Mouse (Mus musculus): Measurements from ENCODE around the gene Smg6. TPM values are rescaled to one million over a fixed set of nuclear protein-coding genes. Genes with fewer than 3 reads are reported as not detected.
"Not testable (repeated sequence)": the region's sequence is repeated elsewhere in the genome, so short reads cannot be mapped to it uniquely, and the experiment has no call there.

Gene Smg6
- polyA plus RNA-seq, 1 experiment from 2014 or later: 21.0 TPM

GRCm38 (mm10) chr11:75170136-75170751, 244.6 kb downstream of the Smg6 start:
- peak; percentile 88 for DNase-seq (ENCODE audit: low spot score)
- peaks cover 91% of the 10 kb centered on the region for H3K27me3 ChIP-seq (replicated peaks; ENCODE audit: low read depth, poor library complexity, severe bottlenecking)
- peaks cover 82% of the 10 kb centered on the region for H3K4me1 ChIP-seq
- WGBS: under 1% methylated on average over 38 of the region's 38 CpGs
- peak overlapping the region; percentile 59 for H3K4me3 ChIP-seq
- H3K9me3 ChIP-seq: no peaks in the 10 kb centered on the region
- H3K27ac ChIP-seq (replicated peaks): no peak overlapping the region
- no peaks in the 10 kb centered on the region; the same call in 1 of the 2 replicates for H3K36me3 ChIP-seq (replicated peaks)

DNA sequence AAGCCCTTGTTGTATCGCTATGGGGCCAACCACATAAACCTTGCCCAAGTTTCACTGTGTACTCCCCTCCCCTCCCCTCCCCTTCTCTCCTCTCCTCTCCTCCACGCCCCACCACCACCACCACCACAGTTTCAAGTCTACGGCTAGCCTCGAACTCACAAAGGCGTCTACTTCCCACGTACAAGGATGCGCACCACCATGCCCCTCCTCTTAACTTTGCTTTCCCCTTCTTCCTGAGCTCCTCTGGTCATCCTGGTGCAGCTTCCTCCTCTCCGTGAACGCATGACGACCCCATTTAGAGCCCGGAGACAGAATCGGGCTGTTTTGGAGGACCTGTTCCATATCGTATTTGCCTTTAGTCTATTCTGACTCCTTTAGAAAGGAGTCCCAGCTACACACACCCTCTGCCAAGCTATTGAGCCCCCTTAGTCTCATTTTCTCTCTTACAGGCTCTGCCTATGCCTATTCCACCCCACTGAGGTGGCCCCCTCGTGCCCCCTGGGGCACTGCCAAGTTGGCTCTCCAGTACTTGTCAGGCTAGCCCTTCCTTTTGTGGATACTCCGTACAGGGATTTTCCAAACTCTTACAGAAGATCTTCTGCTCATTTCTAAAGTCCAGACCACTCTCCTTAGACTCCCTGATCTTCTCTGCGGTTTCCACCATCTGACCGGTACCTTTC, 245.7 kb downstream of the Smg6 start:
- no peak for DNase-seq (ENCODE audit: low spot score)
- Histone ChIP-seq H3K27ac (replicated peaks) (no peak overlapping the region), H3K4me3 (peak overlapping the region; percentile 73; the same call in 1 of the 2 replicates), H3K36me3 (replicated peaks) (peaks cover 4% of the 10 kb centered on the region), H3K4me1 (peaks cover 71% of the 10 kb centered on the region), H3K9me3 (no peaks in the 10 kb centered on the region), H3K27me3 (replicated peaks; ENCODE audit: low read depth, poor library complexity, severe bottlenecking) (peaks cover 88% of the 10 kb centered on the region)
- 5% methylated on average over 17 of the region's 17 CpGs for WGBS

DNA sequence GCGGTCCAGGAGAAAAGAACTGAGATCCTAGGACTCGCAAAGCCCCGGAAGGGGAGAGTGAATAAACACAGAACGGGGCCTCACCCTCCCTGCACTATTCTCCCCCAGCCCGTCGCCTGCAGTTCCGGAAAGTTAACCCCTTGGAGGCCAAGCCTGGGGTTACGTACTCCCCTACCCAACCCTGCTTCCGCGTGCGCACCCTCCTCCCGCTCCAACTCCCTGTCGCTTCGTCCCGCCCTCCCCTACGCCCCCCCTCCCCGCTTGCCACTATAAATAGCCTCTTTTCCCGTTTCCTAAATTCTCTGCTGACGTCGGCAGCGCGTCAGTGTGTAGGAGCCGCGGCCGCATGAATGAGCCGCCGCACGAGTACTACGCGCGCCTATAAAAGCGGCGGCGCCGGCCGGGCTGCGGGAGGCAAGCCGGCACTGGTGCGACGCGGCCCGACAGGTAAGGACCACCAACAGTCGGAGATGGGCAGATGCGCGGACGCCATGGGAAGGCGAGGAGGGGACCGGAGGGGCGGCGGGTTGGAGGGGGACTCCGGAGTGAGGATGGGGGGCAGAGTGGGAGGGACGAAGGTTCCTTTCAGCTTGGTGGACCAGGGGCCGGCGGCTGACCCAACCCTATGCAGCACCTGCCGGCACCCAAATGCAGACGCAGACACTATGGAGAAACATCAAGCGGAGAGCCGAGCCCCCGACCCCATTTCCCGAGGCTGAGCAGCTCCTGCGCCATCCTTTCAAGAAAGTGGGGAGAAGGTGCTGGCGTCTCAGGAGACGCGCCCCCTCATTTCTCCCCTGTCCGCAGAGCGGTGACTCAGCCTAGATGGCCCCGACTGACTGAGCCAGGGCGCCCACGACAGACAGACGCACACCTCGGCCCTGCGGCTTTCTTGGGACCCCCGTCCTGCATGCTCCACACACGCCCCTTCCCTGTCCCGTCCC, 246.8 kb downstream of the Smg6 start:
- peak; percentile 52 for DNase-seq (ENCODE audit: low spot score)
- H3K4me1 ChIP-seq: peaks cover 62% of the 10 kb centered on the region

DNA sequence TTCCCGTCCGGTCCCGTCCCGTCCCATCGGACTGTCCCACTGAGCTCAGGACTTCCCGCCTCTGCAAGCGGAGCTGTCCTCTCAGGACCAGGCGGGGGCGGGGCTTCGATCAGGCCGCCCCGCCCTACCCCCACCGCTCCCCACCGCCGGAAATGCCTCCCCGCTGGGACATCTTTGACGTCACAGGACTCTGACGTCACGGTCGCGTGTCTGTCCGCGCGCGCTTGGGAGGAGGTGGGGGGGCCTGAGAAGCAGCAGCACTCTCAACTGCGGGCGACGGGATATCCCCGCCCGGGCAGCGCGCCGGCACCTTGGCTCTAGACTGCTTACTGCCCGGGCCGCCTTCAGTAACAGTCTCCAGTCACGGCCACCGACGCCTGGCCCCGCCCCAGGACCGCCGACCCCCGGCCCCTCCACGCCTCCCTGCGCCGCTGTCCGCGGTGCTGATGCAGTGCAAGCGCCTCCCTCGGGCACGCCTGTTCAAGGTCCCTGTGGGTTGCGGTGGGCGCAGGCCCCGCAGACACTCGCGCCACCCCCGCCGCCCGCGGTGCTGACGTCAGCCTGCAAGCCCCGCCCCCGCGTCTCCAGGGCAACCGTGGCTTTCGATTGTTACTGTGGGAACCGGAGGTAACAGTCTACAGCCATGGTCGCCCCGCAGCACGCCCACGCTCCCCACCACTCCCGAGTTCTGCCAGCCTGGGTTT, 247.6 kb downstream of the Smg6 start:
- Histone ChIP-seq H3K9me3 (no peaks in the 10 kb centered on the region), H3K27me3 (replicated peaks; ENCODE audit: low read depth, poor library complexity, severe bottlenecking) (peaks cover 71% of the 10 kb centered on the region), H3K4me1 (peaks cover 62% of the 10 kb centered on the region), H3K27ac (replicated peaks) (peak overlapping the region; percentile 75), H3K36me3 (replicated peaks) (peaks cover 23% of the 10 kb centered on the region), H3K4me3 (peak overlapping the region; percentile 73)
- under 1% methylated on average over 71 of the region's 71 CpGs for WGBS
- peak; percentile 93 for DNase-seq (ENCODE audit: low spot score)

More for the DNA sequence above, 246.8 kb downstream of the Smg6 start:
- Histone ChIP-seq H3K27ac (replicated peaks) (peak overlapping the region; percentile 75; the same call in 1 of the 2 replicates), H3K9me3 (no peaks in the 10 kb centered on the region), H3K36me3 (replicated peaks) (peaks cover 15% of the 10 kb centered on the region), H3K4me3 (peak overlapping the region; percentile 73), H3K27me3 (replicated peaks; ENCODE audit: low read depth, poor library complexity, severe bottlenecking) (peaks cover 79% of the 10 kb centered on the region)
- under 1% methylated on average over 75 of the region's 75 CpGs for WGBS

DNA sequence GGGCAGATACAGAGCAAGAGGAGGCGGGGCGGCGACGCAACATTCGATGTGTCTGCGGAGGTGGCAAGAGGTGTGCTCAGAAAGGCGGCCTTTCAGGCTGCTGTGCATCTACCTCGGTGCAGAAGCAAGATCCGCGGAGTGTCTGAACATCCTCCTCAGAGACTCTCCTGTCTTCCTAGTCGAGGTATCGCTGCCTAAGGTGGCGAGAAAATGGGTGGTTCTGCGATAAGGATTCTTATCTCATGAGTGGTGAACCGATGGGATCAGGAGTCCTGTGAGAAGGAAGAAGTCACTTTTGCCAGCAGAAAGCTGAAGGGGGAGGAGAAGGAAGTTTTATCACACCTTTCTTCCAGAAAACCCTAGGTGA, 248.2 kb downstream of the Smg6 start:
- H3K4me3 ChIP-seq: peak overlapping the region; percentile 73
- peaks cover 23% of the 10 kb centered on the region for H3K36me3 ChIP-seq (replicated peaks)
- no peaks in the 10 kb centered on the region for H3K9me3 ChIP-seq
- no peak for DNase-seq (ENCODE audit: low spot score)
- no peak overlapping the region for H3K27ac ChIP-seq (replicated peaks)
- peaks cover 60% of the 10 kb centered on the region for H3K4me1 ChIP-seq
- H3K27me3 ChIP-seq (replicated peaks; ENCODE audit: low read depth, poor library complexity, severe bottlenecking): peaks cover 66% of the 10 kb centered on the region
- WGBS: 5% methylated on average over 15 of the region's 15 CpGs

DNA sequence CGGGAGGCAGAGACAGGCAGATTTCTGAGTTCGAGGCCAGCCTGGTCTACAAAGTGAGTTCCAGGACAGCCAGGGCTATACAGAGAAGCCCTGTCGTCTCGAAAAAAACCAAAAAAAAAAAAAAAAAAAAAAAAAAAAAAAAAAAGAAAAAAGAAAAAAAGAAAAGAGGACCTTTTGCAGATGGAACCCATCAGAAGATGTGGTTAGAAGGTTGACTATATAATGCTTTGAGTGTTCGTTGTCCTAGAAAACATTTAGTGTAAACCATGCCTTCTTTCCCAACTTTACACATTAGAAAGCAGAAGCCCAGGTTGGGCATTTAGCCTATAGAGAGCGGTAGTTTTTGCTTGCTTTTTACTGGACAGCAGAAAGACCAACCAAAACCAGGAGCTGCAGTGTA, 249.0 kb downstream of the Smg6 start:
- Histone ChIP-seq H3K27me3 (replicated peaks; ENCODE audit: low read depth, poor library complexity, severe bottlenecking) (peaks cover 58% of the 10 kb centered on the region), H3K4me1 (peaks cover 60% of the 10 kb centered on the region), H3K36me3 (replicated peaks) (peaks cover 23% of the 10 kb centered on the region)
- WGBS: 78% methylated on average over 6 of the region's 6 CpGs
- H3K27ac ChIP-seq (replicated peaks); DNase-seq (ENCODE audit: low spot score); H3K4me3 ChIP-seq; H3K9me3 ChIP-seq: not testable (repeated sequence)

DNA sequence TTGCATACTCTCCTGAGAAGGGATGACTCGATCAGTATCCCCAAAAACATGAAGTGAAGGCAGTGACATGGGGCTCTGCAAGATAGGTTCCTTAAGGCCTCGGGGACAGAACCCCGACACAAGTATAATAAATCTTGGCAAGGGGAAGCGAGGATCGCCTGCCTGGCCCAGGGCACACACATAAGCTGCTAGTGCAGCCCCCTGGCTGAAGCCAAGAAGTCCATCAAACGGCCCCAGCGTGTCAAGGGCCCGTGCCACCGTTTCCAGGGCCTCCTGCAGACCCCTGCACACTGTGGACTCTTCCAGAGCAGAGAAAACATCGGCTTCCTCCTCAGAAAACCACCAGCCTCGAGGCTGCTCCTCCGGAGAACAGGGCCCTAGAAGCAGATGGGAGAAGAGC, 252.4 kb downstream of the Smg6 start:
- Histone ChIP-seq H3K9me3 (no peaks in the 10 kb centered on the region), H3K27ac (replicated peaks) (peak overlapping the region; percentile 89), H3K4me1 (peaks cover 36% of the 10 kb centered on the region), H3K4me3 (peak overlapping the region; percentile 84), H3K36me3 (replicated peaks) (peaks cover 55% of the 10 kb centered on the region), H3K27me3 (replicated peaks; ENCODE audit: low read depth, poor library complexity, severe bottlenecking) (peaks cover 24% of the 10 kb centered on the region)
- 56% methylated on average over 12 of the region's 12 CpGs for WGBS
- no peak for DNase-seq (ENCODE audit: low spot score)

DNA sequence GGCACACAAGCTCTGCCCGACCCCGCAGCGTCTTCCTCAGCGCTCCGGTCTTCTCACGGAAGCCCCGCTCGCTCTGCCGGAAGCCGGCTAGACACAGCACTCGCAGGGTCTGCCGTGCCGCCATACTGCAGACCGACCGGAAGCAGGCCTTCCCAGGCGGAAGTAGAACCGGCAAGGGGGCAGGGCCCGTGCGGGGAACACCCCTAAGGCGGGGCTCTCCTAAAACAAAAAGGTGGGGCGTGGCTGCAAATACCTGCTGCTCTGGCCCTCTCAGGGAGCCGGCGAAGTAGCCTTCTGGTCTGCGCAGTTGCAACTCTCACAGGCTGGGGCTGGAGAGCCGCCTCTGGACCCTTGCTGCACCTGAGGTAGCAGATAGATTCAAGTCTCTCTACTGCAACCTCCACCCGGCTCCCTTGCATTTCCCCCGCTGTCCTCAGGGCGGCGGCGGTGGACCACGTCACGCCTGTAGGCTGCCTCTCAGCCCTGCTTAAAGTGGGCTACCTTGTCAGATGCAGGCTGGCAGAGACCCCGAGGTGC, 253.1 kb downstream of the Smg6 start, which contains the start of gene Ovca2:
TSS of gene Ovca2 (minus strand) at position 164 of the 537 bp plus-strand sequence.
- DNase-seq (ENCODE audit: low spot score): peak; percentile 95
- Histone ChIP-seq H3K36me3 (replicated peaks) (peaks cover 63% of the 10 kb centered on the region), H3K4me3 (peak within 1 kb of the TSS; percentile 84), H3K27me3 (replicated peaks; ENCODE audit: low read depth, poor library complexity, severe bottlenecking) (peaks cover 16% of the 10 kb centered on the region; the same call in 1 of the 2 replicates), H3K4me1 (peaks cover 29% of the 10 kb centered on the region), H3K9me3 (no peaks in the 10 kb centered on the region), H3K27ac (replicated peaks) (peak within 1 kb of the TSS; percentile 89)
- under 1% methylated on average over 33 of the region's 33 CpGs for WGBS

DNA sequence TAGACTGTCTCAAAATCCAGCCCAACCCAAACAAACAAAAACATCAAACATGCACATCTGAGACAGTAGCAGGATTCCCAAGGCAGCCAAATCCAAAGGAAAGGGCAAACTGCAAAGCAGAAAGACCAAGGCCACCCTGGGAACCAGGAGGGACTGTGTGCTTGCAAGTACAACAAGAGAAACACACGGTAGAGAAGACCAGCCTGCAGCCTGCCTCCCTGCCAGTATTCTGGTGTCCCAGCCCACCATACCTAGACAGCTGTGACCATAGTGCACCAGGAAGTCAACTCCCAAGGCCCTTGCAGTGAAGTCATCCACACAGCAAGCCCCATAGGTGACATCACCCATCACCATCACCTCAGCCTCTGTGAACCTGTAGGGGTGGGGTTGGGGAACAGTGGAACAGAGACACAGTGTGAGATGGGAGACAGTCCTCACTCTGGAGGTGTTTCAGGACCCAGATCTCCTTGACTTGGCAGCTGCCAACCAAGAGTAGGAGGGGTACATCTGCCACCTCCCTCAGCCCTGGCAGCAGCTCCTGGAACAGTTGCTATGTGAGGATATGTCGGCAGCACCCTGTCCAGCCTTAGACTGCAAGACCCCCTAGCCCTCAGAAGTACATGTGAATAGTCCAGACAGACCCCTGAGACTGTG, 258.4 kb downstream of the Smg6 start:
- DNase-seq (ENCODE audit: low spot score): no peak
- Histone ChIP-seq H3K27me3 (replicated peaks; ENCODE audit: low read depth, poor library complexity, severe bottlenecking) (no peaks in the 10 kb centered on the region), H3K36me3 (replicated peaks) (peaks cover 65% of the 10 kb centered on the region), H3K9me3 (no peaks in the 10 kb centered on the region), H3K4me1 (peaks cover 12% of the 10 kb centered on the region), H3K4me3 (no peak overlapping the region), H3K27ac (replicated peaks) (no peak overlapping the region)
- 77% methylated on average over 2 of the region's 2 CpGs for WGBS

GRCm38 (mm10) chr11:75184573-75184972, 258.9 kb downstream of the Smg6 start:
- 85% methylated on average over 5 of the region's 5 CpGs for WGBS
- no peaks in the 10 kb centered on the region for H3K9me3 ChIP-seq
- no peak for DNase-seq (ENCODE audit: low spot score)
- H3K4me1 ChIP-seq: peaks cover 12% of the 10 kb centered on the region
- H3K4me3 ChIP-seq: no peak overlapping the region
- H3K27ac ChIP-seq (replicated peaks): no peak overlapping the region
- H3K27me3 ChIP-seq (replicated peaks; ENCODE audit: low read depth, poor library complexity, severe bottlenecking): no peaks in the 10 kb centered on the region
- peaks cover 65% of the 10 kb centered on the region for H3K36me3 ChIP-seq (replicated peaks)

DNA sequence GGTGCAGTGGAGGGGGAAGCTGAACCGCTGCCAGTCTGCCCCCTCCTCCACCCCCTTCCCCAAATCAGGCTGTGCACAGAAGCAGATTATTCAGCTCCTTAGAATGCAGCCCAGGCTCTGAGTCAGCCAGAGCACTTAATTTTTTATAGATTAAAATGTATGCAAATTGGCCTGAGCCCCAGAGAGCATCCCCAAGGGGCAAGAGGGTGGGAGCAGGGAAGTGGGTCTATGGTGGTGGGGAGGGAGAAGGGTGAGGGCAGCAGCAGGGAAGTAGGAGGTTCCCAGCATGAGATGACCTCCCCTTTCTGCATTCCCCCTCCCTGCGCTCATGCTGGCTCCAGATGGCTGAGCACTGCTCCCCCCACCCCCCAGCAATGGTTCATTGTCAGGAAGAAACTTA, 259.4 kb downstream of the Smg6 start:
- Histone ChIP-seq H3K36me3 (replicated peaks) (peaks cover 62% of the 10 kb centered on the region), H3K4me1 (peaks cover 14% of the 10 kb centered on the region), H3K27me3 (replicated peaks; ENCODE audit: low read depth, poor library complexity, severe bottlenecking) (no peaks in the 10 kb centered on the region), H3K9me3 (no peaks in the 10 kb centered on the region), H3K27ac (replicated peaks) (no peak overlapping the region), H3K4me3 (no peak overlapping the region)
- DNase-seq (ENCODE audit: low spot score): no peak
- 73% methylated on average over 2 of the region's 2 CpGs for WGBS

Measured in embryonic facial prominence, embryonic 10.5 days (tissue).